Mouse (Mus musculus) testis, adult 2 months (tissue): ENCODE data around the gene Gramd4.

Source experiments
- CTCF ChIP-seq: fragments of 200-500 bp; IDR thresholded peaks from 2 replicates; pipeline ENCODE4 v1.5.1; 2012; ENCODE audit warnings: low read depth, mild to moderate bottlenecking, inconsistent platforms, low read length, moderate library complexity; ENCODE audit not compliant: control insufficient read depth, insufficient read depth, insufficient replicate concordance
- POLR2A ChIP-seq: fragments of 200-500 bp; IDR thresholded peaks from 2 replicates; pipeline ENCODE4 v1.6.1; 2012; ENCODE audit warnings: low read depth, mild to moderate bottlenecking, inconsistent platforms, low read length, moderate library complexity; ENCODE audit not compliant: control insufficient read depth

DNA sequence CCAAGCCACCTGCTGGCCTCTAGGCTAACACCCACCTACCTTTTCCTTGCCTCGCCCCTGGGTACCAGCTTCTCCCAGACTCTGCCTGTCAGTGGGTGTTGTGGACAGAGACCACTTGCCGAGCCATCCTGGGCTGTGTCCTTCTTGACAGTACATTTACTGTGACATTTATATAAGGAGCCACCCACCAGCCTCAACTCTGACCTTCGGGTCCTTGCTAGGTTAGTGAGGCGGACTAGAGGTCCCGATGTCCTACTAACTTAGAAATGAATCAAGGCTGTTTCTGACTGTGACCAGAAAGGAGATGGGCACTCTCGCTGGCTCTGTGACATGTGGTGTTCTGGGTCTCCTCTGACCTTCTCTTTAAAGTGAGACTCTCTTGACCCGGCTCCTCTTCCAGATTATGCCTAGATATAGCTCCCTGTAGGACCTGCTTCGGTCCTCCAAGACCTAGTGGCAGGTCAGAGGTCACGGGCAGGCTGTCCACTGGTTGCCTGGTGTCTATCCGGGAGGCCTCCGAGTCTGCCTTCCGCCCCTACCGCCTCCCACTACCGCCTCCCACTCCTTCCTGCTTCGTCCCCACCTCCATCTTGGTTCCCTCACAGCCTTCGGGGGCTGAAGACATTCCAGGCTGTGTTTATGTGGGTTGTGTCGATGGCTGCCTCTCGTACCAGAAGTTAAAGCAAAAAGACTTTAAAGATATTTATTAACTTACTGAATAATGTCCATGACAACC, 21.2 kb downstream of the Gramd4 start:
- no peak for TF ChIP-seq POLR2A
- no peak for TF ChIP-seq CTCF
